Mouse (Mus musculus) WW6 (cell line): ENCODE measurements around the gene Agtpbp1.
"Not testable (repeated sequence)": the region's sequence is repeated elsewhere in the genome, so short reads cannot be mapped to it uniquely, and the experiment has no call there.

Experiments used
- DNase-seq: peaks from one replicate; pipeline ENCODE4 v3.0.0-alpha.2; 2013; ENCODE audit warnings: low read depth, low spot score

The Agtpbp1 gene

GRCm38 (mm10) chr13:59584947-59585647 is at the start of gene Agtpbp1, which contains the start of gene Naa35:
TSS of gene Agtpbp1 (minus strand) at chr13:59585227.
TSS of gene Naa35 (plus strand) at chr13:59585259.
- peak; percentile 96 for DNase-seq

GRCm38 (mm10) chr13:59634637-59635036 is 49.6 kb upstream of the Agtpbp1 start:
- DNase-seq: no peak

GRCm38 (mm10) chr13:59626739-59627138 is 41.7 kb upstream of the Agtpbp1 start:
- DNase-seq: no peak

- DNase-seq: no peak
Measured at GRCm38 (mm10) chr13:59624903-59625302, 39.9 kb upstream of the Agtpbp1 start.

- no peak for DNase-seq
Measured at GRCm38 (mm10) chr13:59624389-59624788, 39.4 kb upstream of the Agtpbp1 start.

- DNase-seq: no peak
Measured at GRCm38 (mm10) chr13:59621643-59622489, 36.8 kb upstream of the Agtpbp1 start.

GRCm38 (mm10) chr13:59618463-59618862 is 33.4 kb upstream of the Agtpbp1 start:
- no peak for DNase-seq

GRCm38 (mm10) chr13:59615554-59615953 is 30.5 kb upstream of the Agtpbp1 start:
- DNase-seq: no peak

- no peak for DNase-seq
Measured at GRCm38 (mm10) chr13:59615152-59615551, 30.1 kb upstream of the Agtpbp1 start.

GRCm38 (mm10) chr13:59613868-59614267 is 28.8 kb upstream of the Agtpbp1 start:
- DNase-seq: no peak

- DNase-seq: no peak
Measured at GRCm38 (mm10) chr13:59610437-59610836, 25.4 kb upstream of the Agtpbp1 start.

GRCm38 (mm10) chr13:59609885-59610284 is 24.9 kb upstream of the Agtpbp1 start:
- DNase-seq: no peak

- no peak for DNase-seq
Measured at GRCm38 (mm10) chr13:59605221-59605922, 20.3 kb upstream of the Agtpbp1 start.

GRCm38 (mm10) chr13:59604511-59604910 is 19.5 kb upstream of the Agtpbp1 start:
- no peak for DNase-seq

- no peak for DNase-seq
Measured at GRCm38 (mm10) chr13:59603096-59603495, 18.1 kb upstream of the Agtpbp1 start.

GRCm38 (mm10) chr13:59592630-59593029 is 7.6 kb upstream of the Agtpbp1 start:
- DNase-seq: no peak

- DNase-seq: not testable (repeated sequence)
Measured at GRCm38 (mm10) chr13:59592058-59592457, 7.0 kb upstream of the Agtpbp1 start.

GRCm38 (mm10) chr13:59590691-59591090 is 5.7 kb upstream of the Agtpbp1 start:
- no peak for DNase-seq

GRCm38 (mm10) chr13:59589672-59590071 is 4.6 kb upstream of the Agtpbp1 start:
- no peak for DNase-seq

GRCm38 (mm10) chr13:59587201-59587600 is 2.2 kb upstream of the Agtpbp1 start:
- no peak for DNase-seq

GRCm38 (mm10) chr13:59585648-59586005 is 600 bp upstream of the Agtpbp1 start:
- no peak for DNase-seq

GRCm38 (mm10) chr13:59584481-59584880 is 546 bp downstream of the Agtpbp1 start:
- no peak for DNase-seq
